Mouse (Mus musculus) frontal cortex, postnatal 14 days (tissue): Measurements from ENCODE around the gene Upb1.
"Not testable (repeated sequence)": the region's sequence is repeated elsewhere in the genome, so short reads cannot be mapped to it uniquely, and the experiment has no call there.

ENCODE experiments used
- DNase-seq, 2 experiments: peaks; one replicate each; pipeline ENCODE4 v3.0.0; 2022; ENCODE audit warnings: low spot score in 2 of 2

Upb1 gene

GRCm38 (mm10) chr10:75400958-75401357, at the start of gene Upb1:
TSS of gene Upb1 (plus strand) at chr10:75401115.
- no peak for DNase-seq

DNA sequence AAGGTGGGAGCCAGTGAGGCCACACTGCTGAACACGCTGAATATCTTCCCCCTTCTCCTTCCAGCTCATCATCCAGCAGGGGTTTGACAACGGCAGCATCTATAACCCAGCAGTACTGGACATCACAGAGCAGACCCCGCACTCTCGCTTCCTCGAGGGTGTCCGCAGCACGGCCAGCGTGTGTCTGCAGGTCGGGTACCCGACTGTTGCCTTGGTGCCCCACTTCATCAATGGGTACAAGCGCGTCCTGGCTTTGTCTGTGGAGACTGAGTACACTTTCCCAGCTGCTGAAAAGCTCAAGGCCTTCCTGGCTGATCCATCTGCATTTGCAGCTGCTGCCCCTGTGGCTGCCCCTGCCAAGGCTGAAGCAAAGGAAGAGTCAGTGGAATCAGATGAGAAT, 48.4 kb upstream of the Upb1 start:
- no peak for DNase-seq

GRCm38 (mm10) chr10:75353838-75354241, 47.1 kb upstream of the Upb1 start:
- DNase-seq = not testable (repeated sequence)

DNA sequence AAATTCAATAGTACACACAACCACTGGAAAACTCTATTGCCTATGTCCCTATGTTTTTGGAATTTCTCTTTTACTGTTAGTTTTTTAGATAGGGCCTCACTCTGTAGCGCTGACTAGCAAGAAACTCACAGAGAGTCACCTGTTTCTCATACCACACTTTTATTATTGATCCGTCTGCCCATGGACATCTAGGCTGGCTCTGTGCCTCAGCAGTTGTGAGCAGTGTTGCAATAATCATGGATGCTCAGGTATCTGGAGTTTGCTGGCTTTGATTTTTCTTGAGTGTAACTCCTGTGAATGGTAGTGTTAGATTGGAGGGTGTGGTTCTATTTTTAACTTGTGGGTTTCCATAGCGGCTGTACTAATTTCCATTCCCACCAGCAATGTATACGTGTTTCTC, 45.6 kb upstream of the Upb1 start:
- no peak for DNase-seq

GRCm38 (mm10) chr10:75364214-75364690, 36.7 kb upstream of the Upb1 start:
- DNase-seq = not testable (repeated sequence)

- DNase-seq = no peak
These were observed 36.1 kb upstream of the Upb1 start for GRCm38 (mm10) chr10:75364796-75365195.

DNA sequence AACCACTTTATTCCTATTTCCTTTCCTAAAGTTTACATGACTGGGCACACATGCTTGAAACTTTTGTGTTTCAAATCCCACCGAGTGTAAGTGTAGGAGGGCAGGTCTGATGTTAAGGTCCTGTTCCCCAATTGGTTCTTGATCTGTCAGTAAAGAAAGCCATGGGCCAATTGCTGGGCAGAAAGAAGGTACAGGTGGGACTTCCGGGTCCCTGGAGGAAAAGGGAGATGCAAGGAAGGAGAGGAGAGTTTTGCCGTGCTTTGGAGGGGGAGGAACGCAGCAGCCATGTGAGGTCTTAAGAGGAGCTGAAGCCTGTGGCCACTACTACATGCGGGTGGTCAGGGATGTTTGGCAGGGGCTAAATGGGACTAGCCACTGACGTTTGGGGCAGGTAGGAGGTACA, 35.7 kb upstream of the Upb1 start:
- no peak for DNase-seq

- peak in 1 of 2 experiments; percentile 11 for DNase-seq
These were observed 27.1 kb upstream of the Upb1 start for GRCm38 (mm10) chr10:75373655-75374351.

- DNase-seq = no peak
These were observed 22.2 kb upstream of the Upb1 start for GRCm38 (mm10) chr10:75378688-75379087.

- DNase-seq = no peak
These were observed 10.8 kb upstream of the Upb1 start for GRCm38 (mm10) chr10:75390156-75390555.

DNA sequence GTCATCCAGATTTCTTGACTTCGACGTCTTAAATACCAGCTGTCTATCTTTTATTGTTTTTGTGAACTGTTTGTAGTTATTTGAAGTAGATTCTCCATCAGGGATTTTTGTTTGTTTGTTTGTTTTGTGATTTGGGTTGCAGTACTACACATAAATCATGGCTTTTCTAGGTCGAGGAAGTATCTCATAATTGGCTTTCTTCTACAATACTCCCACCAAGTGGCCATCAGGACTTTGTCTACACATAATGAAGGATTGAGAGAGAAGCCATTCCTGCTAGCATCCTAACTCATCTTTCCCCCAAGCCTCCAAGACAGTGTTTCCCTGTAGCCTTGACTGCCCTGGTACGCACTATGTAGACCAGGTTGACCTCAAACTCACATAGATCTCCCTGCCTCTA, 10.1 kb upstream of the Upb1 start:
- DNase-seq = no peak

GRCm38 (mm10) chr10:75394796-75395195, 6.1 kb upstream of the Upb1 start:
- DNase-seq = no peak

DNA sequence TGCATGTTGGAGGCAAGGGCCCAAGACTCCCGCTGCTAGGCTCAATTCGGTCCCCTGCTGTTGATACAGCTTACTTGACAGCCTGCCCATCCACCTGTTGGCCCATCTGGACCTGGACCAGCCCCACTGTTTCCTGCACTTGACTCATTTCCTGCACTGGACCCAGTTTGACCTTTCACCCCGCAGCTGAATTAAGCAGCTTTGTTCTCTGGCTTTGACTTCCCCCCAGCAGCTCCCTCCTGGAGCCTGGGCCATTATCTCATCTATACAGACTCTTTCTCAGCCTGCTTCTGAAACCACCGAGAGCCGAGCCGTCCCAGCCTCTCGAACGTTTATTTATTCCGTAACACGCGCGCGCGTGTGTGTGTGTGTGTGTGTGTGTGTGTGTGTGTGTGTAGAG, 3.9 kb upstream of the Upb1 start:
- peak in 1 of 2 experiments; percentile 24 for DNase-seq

DNA sequence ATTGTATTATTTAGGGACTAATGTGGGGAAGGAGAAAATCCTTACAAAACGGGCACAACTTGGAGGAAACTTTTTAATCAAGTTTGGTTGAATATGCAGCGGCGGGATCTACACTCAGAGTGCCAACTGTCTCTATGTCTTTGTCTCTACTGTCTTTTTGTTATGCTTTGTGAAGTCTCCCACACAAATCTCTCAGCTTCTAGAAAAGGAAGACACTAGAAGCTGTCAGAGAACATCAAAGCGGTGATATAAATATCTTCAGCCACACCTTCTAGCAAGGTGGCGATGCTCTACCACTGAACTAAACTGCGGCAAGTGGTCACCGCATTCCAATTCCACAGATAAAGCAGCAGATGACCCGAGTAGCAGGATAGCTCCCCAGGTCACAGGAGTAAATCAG, 5.0 kb downstream of the Upb1 start:
- no peak for DNase-seq

DNA sequence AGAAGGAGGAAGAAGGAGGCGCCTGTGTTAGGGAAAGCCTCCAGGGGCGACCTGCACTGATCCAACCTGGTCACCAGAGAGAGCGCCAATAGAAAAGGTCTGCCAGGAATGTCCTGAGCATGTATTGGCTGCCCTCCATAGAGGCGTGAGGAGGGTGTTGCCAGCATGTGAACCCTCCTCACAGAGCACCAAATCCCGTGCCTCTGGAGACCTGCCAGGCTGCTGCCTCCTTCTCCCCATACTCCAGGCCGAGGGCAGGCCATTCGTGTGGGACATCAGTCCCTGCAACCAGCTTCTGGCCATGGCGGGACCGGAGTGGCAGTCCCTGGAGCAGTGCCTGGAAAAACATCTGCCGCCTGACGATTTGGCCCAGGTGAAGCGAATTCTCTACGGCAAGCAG, 5.8 kb downstream of the Upb1 start:
- DNase-seq = no peak

DNA sequence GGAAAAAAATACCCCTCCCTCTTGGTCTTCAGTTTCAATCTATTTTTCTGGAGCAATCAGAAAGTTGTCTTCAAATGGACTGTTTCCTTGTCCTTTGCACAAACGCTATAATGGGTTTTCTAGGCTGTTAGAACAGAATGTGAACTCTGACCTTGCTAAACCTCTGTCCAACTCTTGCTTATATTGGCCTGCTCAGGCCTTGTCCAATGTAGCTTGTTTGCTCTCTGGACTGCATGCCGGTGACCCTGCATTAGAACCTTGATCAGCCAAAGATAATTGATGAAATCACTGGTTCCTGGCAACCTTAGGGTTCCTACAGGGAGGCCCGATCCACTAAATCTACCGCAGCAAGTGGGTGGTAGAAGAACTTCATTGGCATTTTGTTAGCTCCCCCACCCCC, 6.8 kb downstream of the Upb1 start:
- DNase-seq = no peak

DNA sequence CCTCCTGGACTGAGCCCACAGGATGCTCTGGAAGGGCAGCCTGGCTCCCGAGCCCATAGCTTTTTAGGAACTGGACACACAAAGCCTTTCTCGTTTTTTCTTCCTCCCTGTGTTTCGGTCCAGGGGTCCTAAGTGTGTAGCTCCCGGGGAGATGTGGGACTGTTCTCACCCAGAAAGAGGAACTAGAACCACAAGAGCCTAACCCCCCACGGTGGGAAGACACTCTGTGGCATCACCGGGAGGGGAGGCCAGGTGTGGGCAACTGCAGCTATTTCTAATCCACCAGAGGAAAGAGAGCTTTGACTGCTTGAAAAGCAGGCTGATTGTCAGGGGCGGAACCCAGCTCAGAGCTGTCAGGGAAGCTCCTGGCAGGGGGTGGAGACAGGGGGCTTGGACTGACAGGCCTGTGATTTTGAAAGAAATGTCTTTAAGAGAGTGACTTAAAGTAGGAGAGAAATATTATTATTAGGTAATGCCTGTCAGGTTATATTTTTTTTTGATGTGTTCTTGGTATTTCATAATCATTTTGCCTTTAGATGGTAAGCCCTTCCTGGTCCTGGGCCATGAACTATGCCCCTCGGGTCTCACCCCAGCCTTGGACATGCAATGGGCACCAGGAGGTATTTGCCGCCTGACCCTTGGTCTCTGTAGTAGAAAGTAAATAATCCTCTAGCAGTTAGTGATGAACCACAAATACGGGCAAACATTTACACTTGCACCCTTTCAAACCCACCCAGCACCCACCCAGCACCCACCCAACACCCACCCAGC, 10.6 kb downstream of the Upb1 start:
- not testable (repeated sequence) for DNase-seq

GRCm38 (mm10) chr10:75412114-75413103, 11.5 kb downstream of the Upb1 start:
- no peak for DNase-seq

DNA sequence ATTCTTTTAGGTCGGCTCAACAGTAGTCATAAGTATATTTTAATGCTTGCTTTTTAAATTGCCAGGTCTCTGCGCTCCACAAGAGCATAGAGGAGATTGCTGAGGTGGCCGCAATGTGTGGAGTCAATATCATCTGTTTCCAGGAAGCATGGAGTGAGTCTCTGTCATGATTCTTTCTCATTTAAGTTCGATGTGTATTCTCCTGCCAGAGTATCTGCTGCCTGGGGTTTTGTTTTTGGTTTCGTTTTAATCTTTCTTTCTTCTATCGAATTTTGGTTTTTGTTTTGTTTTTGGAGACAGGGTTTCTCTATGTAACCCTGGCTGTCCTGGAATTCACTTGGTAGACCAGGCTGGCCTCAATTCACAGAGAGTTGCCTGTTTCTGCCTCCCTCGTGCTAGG, 14.0 kb downstream of the Upb1 start:
- no peak for DNase-seq

- DNase-seq = no peak
These were observed 16.6 kb downstream of the Upb1 start for GRCm38 (mm10) chr10:75417363-75418042.

- no peak for DNase-seq
These were observed 17.8 kb downstream of the Upb1 start for GRCm38 (mm10) chr10:75418747-75419146.
